Mouse (Mus musculus): ENCODE measurements at regions not wholly inside any gene's neighbourhood (a gene's known extent, or its start where the extent isn't known, plus 50 kb on each side); places are given as distances from the start of the nearest gene placed in this dataset.

GRCm38 (mm10) chr16:42647762-42648161, 227.9 kb upstream of the Zbtb20 start:
- no peak for TF ChIP-seq POLR2A (IDR thresholded peaks at IDR 0.05; ENCODE audit: extremely low read depth, insufficient read depth, low read length)
- TF ChIP-seq CTCF (IDR thresholded peaks at IDR 0.05; ENCODE audit: extremely low read depth, insufficient read depth, low read length): no peak

All from cortical plate, adult 2 months (tissue).